Mouse (Mus musculus): ENCODE measurements at regions not wholly inside any gene's neighbourhood (a gene's known extent, or its start where the extent isn't known, plus 50 kb on each side); places are given as distances from the start of the nearest gene placed in this dataset.

GRCm38 (mm10) chr16:24247291-24247690, 146.0 kb upstream of the Lpp start:
- Histone ChIP-seq H3K27ac (no peak overlapping the region), H3K4me3 (no peak overlapping the region)
- DNase-seq (ENCODE audit: extremely low spot score in 1 of 2, low spot score in 2 of 2), result no peak
- intact Hi-C loops (cut with DNase I), result no loop called here
- no peak for TF ChIP-seq CTCF (IDR thresholded peaks at IDR 0.05)

- Histone ChIP-seq H3K27ac (no peak overlapping the region), H3K4me3 (no peak overlapping the region)
- DNase-seq (ENCODE audit: extremely low spot score in 1 of 2, low spot score in 2 of 2), result no peak
- intact Hi-C loops (cut with DNase I), result no loop called here
- TF ChIP-seq CTCF (IDR thresholded peaks at IDR 0.05), result no peak
Observed at GRCm38 (mm10) chr16:24238075-24238555, 155.2 kb upstream of the Lpp start.

DNA sequence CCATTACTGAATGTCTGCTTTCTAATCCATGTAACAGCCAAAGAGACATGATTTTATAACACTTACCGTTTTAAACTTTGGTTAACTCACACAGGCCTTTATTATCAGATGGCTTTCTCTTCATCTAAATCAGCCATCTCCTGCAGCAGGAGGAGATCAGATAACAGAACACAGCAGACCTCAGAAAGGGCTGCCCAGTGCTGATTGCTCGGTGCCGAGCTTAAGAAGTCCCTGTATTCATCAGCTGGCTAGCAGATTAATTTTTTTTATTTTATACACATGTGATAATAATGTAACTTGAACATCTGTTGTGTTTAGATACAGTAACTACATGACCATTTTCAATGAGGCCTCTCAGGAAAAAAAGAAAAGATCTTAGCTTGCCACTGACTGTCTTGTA, 155.9 kb upstream of the Lpp start:
- DNase-seq (ENCODE audit: extremely low spot score in 1 of 2, low spot score in 2 of 2), result no peak
- Histone ChIP-seq H3K27ac (no peak overlapping the region), H3K4me3 (no peak overlapping the region)
- no peak for TF ChIP-seq CTCF (IDR thresholded peaks at IDR 0.05)
- intact Hi-C loops (cut with DNase I), result no loop called here

DNA sequence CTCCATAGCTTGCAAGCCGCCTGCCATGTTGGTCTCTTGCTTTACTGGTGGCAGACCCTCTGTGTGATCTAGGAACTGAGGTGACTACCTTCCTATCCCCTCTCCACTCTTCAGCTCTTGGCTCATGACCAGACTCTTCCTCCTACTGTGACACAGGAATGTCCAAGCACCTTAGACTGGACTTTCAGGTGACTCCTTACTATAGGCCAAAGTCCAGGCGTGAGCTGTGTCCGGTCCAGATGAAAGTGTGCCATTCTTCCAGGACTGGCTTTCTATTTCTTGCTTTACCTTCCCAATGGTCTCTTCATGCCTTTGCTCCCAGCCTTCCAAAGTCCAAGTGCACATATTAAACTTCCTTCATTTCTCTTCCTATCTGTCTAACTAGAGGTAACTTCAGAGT, 156.3 kb upstream of the Lpp start:
- H3K4me3 ChIP-seq, result no peak overlapping the region
- intact Hi-C loops (cut with DNase I), result no loop called here
- DNase-seq (ENCODE audit: extremely low spot score in 1 of 2, low spot score in 2 of 2), result no peak
- no peak for TF ChIP-seq CTCF (IDR thresholded peaks at IDR 0.05)
- no peak overlapping the region for H3K27ac ChIP-seq

DNA sequence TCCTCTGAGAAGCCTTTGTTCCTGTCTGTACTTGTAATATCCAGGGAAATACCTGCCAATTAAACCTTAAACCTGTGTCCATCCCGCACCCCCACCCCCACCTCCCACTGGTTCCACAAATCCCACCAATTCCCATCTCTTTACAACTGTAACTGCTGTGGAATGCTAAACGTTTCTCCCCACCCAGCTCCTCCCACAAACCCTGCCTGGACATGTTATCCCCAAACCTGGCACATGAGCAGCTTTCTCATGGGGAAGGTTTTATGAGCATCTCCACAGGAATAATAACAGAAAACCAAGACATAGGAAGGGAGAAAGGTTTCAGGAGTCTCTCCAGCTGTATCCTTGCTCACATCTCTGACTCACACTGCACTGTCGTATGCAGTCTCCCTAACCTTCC, 156.8 kb upstream of the Lpp start:
- DNase-seq (ENCODE audit: extremely low spot score in 1 of 2, low spot score in 2 of 2), result no peak
- H3K27ac ChIP-seq, result no peak overlapping the region
- intact Hi-C loops (cut with DNase I), result no loop called here
- H3K4me3 ChIP-seq, result no peak overlapping the region
- TF ChIP-seq CTCF (IDR thresholded peaks at IDR 0.05), result no peak

- intact Hi-C loops (cut with DNase I), result no loop called here
Observed at GRCm38 (mm10) chr16:24234795-24235194, 158.5 kb upstream of the Lpp start.

DNA sequence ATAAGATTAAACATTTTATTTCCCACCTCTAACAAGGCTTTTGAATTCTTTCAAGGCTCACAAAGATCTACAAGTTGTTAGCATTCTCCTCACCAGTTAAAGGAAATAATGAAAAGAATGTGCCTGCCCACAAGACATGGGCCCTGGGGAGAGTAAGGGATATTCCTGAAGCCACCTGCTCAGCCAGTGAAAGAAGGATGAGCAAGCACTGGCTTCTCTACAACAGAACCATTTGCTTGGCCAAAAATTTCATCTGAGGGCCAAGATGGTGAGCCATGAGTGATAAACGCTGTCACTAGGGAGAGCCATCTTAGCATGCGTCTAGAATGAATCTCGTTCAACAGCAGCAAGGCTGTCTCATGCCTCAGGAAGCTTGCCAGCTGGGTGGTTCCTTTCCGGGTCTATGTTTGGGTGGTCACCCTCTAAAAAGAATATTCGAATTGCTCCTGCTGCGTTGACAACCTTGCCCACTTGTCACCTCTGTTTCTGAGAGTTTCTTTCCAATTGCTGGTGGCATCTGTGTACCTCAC, 161.2 kb upstream of the Lpp start:
- Histone ChIP-seq H3K27ac (no peak overlapping the region), H3K4me3 (no peak overlapping the region)
- DNase-seq (ENCODE audit: extremely low spot score in 1 of 2, low spot score in 2 of 2), result no peak
- no peak for TF ChIP-seq CTCF (IDR thresholded peaks at IDR 0.05)
- intact Hi-C loops (cut with DNase I), result no loop called here

More at GRCm38 (mm10) chr16:24234795-24235194, 158.5 kb upstream of the Lpp start:
- no peak for DNase-seq (ENCODE audit: extremely low spot score in 1 of 2, low spot score in 2 of 2)
- H3K27ac ChIP-seq, result no peak overlapping the region
- H3K4me3 ChIP-seq, result no peak overlapping the region
- no peak for TF ChIP-seq CTCF (IDR thresholded peaks at IDR 0.05)

DNA sequence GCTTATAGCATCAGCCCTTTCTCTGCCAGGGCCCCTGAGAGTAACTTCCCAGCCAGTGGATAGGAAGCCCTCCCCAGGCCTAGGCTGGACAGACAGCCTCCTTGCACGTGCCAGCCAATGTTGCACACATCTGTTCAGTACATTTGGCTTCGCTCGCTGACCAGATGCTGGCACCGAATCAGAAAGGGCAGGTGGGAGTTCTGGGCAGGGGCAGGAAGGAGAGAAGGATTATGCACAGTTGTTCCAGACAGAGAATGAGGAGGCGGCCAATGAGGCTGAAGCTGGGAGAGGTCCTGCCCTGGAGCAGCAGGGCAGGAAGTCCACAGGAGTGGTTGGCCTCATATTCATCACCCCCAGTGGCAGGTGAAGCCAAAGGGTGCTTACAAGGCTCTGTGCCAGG, 161.8 kb upstream of the Lpp start:
- no peak for DNase-seq (ENCODE audit: extremely low spot score in 1 of 2, low spot score in 2 of 2)
- Histone ChIP-seq H3K4me3 (no peak overlapping the region), H3K27ac (no peak overlapping the region)
- intact Hi-C loops (cut with DNase I), result no loop called here
- no peak for TF ChIP-seq CTCF (IDR thresholded peaks at IDR 0.05)

- intact Hi-C loops (cut with DNase I), result no loop called here
- no peak for DNase-seq (ENCODE audit: extremely low spot score in 1 of 2, low spot score in 2 of 2)
- H3K27ac ChIP-seq, result no peak overlapping the region
- TF ChIP-seq CTCF (IDR thresholded peaks at IDR 0.05), result no peak
- no peak overlapping the region for H3K4me3 ChIP-seq
Observed at GRCm38 (mm10) chr16:24229002-24229607, 164.2 kb upstream of the Lpp start.

DNA sequence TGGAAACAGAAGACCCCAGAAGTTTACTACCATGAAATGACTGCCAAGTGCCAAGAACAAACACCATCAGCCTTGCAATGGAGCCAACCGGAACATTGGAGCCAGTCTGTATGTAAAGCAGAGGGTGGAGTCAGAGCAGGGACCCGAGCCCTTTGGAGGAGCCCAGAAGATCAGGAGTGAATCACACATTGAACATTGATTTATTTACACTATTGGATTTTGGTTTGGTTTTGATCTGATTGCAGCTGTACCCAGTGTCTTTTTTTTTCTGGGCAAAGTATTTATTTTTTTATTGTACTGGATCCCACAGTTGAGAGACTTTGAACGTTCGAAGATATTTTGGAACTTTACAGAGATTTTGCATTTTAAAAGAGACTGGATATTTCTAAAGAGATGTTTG, 167.4 kb upstream of the Lpp start:
- no peak for TF ChIP-seq CTCF (IDR thresholded peaks at IDR 0.05)
- no peak for DNase-seq (ENCODE audit: extremely low spot score in 1 of 2, low spot score in 2 of 2)
- intact Hi-C loops (cut with DNase I), result no loop called here
- Histone ChIP-seq H3K27ac (no peak overlapping the region), H3K4me3 (no peak overlapping the region)

GRCm38 (mm10) chr16:24225090-24225489, 168.2 kb upstream of the Lpp start:
- H3K27ac ChIP-seq, result no peak overlapping the region
- intact Hi-C loops (cut with DNase I), result no loop called here
- TF ChIP-seq CTCF (IDR thresholded peaks at IDR 0.05), result no peak
- no peak for DNase-seq (ENCODE audit: extremely low spot score in 1 of 2, low spot score in 2 of 2)
- H3K4me3 ChIP-seq, result no peak overlapping the region

DNA sequence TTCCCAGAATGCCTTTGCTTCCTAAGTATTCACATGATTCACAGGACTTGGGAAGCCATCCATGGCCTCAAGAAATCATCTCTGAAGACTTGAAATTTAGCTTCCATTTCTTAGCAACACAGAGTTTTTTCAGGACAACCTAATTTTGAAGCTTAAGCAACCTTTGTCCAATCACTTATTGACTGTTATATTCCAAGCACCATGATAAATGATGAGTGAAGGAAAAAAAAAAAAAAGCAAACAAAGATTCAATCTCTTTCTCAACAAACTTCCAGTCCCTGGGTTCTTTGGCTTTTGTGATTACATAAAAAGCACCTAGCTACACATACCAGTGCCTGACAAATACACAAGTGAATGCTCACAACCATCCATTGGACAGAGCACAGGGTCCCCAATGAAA, 169.4 kb upstream of the Lpp start:
- Histone ChIP-seq H3K4me3 (no peak overlapping the region), H3K27ac (no peak overlapping the region)
- intact Hi-C loops (cut with DNase I), result no loop called here
- DNase-seq (ENCODE audit: extremely low spot score in 1 of 2, low spot score in 2 of 2), result no peak
- no peak for TF ChIP-seq CTCF (IDR thresholded peaks at IDR 0.05)

GRCm38 (mm10) chr16:24223527-24223880, 169.8 kb upstream of the Lpp start:
- TF ChIP-seq CTCF (IDR thresholded peaks at IDR 0.05), result no peak
- Histone ChIP-seq H3K4me3 (no peak overlapping the region), H3K27ac (no peak overlapping the region)
- DNase-seq (ENCODE audit: extremely low spot score in 1 of 2, low spot score in 2 of 2), result no peak
- intact Hi-C loops (cut with DNase I), result no loop called here

Data from left cerebral cortex, adult 2 months (tissue).